Mouse (Mus musculus) frontal cortex, adult (tissue): ENCODE measurements at regions not wholly inside any gene's neighbourhood (a gene's known extent, or its start where the extent isn't known, plus 50 kb on each side); places are given as distances from the start of the nearest gene placed in this dataset.

ENCODE experiments used
- ATAC-seq: cut with Nextera tagmentation; 2 replicates; pipeline ENCODE4 v1.9.2; 2017; ENCODE audit warnings: mild to moderate bottlenecking, moderate library complexity, mixed read lengths; ENCODE audit not compliant: low TSS enrichment

DNA sequence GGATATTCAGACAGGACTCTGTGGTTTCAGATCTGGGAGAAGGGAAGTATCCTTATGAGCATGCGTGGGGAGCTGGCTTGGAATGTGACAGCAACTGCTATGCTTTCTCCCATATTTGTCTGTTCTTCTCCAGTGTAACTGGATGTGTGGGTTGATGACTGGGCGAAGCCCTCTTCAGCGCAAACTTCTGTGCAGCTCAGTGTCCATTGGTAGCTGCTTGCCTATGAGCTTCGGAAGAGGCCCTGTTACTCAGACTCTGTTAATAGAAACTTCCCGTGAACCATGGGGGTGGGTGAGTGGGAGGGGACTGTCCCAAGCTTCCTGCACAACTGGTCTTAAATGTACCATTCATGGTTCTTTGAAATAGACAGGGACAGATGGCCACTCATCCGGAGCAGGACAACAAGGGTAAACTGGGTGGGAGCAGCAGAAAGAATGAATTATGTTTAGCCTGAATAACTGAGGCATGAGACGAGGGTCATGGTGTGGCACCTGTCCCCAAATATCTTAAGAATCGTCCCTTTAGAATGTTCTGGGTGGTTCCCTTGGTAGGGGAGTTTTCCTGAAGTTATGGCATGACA lies 141.1 kb upstream of the Plxnc1 start:
- ATAC-seq = peak; percentile 69

DNA sequence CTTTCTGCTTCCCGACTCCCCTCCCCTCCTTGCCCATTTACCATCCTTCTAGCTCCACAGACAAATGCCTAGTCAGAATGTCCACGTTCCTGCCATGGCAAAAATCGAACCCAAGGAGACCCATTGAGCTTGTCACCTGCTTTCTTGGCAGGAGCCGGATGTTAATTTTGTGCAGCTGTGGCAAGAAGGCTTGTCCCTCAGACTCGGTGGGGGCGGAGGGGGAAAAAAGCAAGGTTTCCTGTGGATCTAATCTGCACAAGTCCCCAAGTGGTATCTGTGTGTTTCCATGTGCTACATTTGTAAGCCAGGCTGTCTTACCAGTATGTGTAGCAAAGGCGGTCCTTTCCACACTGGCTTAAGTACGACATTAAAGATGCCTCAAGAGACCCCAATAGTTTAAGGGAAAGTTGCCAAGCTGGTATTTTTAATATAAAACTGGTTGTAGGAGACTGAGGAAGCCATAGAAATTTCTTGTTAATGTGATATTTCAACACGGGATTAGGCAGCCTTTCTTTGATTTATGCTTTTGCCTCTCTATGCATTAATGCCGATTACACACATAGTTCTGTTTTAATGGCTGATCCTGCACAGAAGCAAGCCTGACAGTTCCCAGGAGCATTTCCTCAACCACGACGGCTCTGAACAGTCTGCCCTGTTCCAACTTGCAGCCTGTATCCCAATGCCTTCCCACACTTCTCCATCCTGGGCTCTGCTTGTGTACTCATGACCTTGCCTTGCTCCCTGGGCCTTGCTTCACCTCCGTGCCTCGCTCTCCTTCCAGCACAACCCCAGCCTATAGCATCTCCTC lies 138.9 kb upstream of the Plxnc1 start:
- no peak for ATAC-seq

DNA sequence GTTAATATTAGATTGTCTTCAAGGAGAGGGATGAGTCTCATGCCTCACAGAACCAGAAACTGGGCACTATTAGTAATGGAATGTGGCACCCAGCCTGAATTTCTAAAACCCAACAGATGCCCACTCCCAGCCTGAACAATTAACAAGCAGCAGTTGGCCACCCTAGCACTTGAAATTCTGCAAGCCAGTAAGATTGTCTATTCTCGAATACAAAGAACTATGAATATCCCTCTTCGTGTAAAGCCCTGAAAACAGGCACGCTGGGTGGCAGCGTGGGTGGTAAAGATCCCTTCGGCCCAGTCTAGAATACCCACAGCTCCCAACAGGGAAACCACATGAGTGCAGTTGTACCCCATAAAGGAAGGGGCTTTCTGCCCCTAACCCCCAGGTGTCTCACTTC lies 138.0 kb upstream of the Plxnc1 start:
- ATAC-seq = peak; percentile 53

DNA sequence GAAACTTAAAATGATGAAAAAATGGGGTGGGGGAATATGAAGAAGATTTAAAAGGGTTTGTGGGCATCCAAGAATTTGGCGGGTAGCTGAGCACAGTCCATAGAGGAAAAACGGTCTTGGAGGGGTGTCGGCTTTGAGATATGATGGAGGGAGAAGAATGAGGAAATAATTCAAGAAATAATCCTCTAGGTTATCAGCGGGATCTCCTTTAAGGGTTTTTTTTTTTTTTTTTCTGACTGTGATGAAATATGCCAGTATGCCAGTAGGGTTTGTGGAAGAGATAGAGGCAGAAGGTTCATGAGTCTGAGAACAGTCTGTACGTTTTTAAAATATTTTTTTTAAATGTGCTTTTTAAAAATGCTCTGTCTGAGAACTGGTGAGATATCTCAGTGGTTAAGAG lies 135.3 kb upstream of the Plxnc1 start:
- no peak for ATAC-seq

DNA sequence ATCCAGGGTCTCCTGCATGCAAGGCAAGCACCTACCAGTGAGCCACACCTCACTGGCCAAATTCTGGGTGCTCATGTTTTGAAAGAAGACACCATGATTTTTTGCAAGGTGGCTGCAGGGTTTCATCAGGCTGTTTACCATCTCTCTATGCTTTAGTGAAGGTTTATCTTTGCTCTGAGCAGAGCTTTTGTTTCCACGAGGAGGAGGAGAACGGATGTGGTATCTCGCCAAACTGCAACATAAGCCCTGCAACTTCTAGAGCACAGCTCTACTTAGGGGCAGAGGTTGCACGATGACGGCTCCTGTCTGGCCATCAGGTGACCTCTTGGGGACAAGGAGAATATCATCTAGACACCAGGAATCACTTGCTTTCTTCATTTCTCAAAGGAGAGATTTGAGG lies 131.8 kb upstream of the Plxnc1 start:
- ATAC-seq = no peak

DNA sequence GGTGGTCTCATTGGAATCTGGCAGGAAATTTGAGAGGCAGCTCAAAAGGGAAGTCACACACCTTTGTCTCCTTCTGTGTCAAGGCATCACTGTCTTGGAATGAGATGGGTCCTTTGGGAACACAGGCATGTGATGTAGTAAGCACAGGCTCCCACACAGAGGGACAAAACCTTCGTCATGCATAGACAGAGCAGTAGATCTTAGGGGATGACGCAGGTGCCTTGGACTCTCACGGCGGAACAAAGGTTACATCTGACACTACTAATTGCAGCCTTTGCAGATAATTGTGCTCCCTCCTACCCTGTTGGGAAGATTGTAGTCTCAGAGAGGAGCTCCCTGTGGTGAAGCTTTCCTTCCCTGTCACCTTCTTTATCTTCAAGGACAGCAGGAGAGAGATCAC lies 131.3 kb upstream of the Plxnc1 start:
- no peak for ATAC-seq

DNA sequence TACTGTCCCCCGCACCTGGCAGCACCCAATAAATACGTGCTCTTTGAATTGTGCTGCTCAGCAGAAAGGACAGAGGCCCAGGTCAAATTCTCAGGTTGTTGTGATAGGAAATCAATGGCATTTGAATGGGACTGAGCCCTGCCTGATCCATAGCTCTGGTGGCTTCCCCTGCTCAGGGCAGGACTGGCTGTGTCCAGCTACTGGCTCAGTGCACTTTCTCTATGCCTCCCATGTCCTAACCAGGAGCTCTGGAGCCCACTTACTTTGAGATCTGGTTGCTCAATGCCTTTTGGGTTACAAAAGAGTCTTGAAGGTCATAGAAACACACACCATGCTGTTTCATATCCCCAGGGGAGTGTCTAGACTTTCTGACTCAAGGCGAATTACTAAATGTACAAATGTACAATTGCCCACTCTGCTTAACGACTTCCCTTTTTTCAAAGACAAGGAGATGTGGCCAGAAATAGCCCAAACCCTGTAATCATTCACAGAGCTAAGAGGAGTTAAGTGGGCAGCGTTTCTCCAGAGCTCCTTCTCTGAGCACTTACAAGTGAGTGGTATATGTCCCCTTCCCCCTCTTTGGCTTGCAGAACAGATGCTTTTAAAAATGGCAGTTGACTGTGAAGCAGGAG lies 130.4 kb upstream of the Plxnc1 start:
- ATAC-seq = peak; percentile 93

DNA sequence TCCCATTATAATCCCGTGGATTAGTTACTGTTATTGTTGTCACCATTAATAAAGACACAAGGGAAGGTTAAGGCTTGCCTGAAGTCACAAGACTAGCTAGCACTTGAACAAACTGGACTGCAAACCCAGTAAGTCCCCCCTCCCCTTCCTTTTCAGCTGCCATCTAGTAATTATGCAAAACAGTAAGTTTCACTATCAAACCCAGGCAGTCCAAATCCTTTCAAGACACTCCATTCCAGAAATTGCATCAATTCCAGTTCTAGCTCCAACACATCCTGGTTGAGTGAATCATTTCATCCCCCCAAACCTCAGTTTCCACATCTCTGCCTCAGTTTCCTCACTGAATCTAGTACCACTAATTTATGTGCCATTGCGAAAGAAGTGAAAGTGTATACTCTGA lies 129.7 kb upstream of the Plxnc1 start:
- ATAC-seq = no peak

DNA sequence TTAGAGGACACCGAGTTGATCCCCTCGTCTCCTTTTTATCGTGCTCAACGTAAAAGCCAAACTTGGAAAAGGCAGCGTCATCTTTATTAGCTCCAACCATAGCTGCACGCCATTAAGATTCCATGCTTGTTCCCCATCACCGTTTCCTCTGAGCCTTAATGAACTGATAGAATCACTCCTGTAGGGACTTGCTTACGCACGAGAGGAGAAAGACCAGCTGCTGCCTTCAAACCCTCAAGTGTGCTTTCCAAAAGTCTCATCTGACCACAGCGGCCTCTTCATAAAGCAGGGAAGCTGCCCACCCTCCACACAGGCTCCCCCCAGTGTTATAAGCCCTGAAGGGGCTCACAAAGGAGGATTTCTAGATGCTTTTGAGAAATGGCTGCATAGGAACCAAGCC lies 123.3 kb upstream of the Plxnc1 start:
- no peak for ATAC-seq

DNA sequence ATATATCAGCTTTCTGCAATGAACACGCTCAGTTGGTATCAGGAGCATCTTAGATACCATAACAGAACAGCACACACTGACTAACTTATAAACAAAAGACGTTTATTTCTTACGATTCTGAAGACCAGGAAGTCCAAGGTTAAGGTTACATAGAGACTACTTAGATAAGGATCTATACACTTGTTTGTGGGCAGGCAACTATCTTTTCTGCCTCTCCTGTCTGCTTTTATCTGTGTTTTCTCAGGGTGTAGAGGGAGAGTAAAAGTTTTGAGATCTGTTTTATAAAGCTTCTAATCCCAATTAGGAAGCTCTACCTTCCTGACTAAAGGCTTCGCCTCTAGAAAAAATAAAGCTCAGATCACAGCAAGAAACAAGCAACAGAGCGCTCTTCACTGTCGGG lies 122.1 kb upstream of the Plxnc1 start:
- ATAC-seq = no peak

DNA sequence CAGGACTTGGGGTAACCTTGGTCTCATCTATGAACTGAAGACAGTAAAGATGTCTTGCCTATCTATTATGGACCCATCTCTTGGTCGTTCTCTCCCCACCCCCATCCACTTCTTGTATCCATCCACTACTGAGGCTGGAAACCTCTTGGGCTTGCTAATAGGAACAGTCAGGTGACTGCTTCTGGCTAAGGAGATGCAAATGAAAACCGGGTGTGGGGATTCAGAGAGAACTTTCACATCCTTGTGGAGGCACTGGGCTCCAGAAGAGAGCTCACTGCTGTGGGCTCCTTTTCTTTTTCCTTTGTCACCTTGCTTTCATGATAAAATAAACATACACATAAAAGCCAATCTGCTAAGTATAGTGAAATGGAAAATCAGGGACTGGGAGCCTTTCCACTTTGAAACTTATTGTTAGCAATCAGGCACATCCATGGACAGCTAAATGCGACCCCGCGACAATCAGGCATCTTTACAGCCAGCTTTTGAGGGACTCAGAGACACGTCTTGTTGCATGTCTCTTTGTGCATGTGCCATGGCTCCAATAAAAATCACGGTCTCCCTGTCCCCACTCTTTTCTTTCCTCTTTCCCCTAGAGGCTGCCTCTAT lies 115.0 kb upstream of the Plxnc1 start:
- no peak for ATAC-seq

DNA sequence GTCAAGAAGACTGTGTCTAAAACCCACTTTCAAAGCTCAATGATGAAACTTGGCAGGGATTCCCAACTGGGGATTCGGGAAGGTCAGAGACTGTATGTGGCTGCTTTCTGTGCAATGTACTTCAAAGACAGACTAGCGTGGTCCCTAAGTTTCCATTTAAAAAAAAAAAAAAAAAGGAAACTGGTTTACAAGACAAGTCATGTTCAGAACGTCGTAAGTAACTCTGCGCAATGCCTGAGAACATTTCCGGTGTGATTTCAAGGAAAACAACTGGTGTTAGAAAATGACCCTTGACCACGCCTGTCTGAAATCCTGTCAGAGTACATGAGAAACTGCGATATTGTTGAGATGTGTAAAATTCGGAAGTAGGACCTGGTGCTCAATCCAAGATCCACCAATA lies 114.4 kb upstream of the Plxnc1 start:
- ATAC-seq = no peak

DNA sequence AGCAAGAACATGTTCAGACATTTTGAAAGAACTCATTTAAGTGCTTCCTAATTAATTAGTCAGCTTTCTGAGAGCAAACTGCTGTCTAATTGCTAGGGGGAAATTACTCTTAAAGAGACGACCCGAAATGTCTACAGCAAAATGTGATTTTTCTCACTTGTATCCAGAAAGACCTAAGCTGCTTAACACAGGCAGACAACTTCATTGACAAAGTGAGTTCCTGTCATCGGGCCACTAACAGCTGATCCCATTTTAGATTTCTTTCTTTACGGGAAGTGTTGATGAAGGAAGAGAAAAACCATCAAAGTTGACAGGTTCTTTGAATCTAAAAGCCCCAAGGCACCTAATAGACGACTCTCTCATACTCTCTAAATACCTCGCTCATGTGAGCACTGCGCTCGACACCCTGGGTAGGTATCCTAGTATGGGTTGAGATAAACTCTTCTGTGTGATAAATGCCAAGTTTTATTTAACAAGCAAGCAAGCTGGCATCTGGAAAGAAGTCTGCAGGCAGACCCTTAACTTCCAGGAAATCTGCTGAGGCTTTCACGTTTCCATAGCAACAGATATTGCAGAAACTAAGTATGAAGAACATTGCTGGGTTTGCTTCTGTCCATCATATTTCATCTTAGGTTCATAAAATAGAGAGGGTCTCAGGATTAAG lies 112.5 kb upstream of the Plxnc1 start:
- ATAC-seq = peak; percentile 27

DNA sequence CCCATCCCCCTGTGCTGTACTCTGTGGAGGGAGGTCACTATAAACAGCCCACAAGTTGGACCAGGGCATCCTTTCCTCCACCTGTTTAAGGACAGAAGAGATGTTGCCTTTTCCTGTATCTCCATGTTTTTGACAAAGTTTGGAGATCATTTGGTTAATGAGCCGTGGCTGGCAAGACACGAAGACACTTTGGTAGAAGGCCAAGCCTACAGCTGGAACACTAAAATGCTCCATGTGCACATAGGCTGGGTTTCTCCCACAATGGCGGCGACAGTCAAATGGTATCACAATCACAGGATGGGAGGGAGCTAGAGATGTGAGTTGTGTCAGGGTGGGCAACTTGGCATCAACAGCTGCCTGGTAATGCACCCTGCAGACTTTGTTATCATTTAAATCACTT lies 111.9 kb upstream of the Plxnc1 start:
- ATAC-seq = no peak

DNA sequence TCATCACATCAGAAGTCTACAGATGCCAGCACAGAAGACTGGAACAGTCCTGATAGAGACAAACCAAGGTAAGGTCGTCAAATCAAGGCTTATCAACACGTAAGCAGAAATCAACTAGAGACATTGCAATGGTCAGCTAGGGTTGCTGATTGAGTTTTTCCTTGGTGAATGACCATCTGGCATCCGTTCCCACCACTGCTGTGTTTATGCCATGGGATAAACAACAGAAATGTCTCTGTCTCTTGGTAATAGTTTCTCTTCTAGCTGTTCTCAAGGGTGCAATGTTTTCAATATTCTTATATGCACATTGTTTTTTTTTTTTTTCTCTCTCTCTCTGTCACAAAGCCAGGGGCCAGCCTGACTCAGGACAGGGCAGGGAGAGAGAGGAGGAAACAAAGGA lies 110.2 kb upstream of the Plxnc1 start:
- ATAC-seq = no peak

DNA sequence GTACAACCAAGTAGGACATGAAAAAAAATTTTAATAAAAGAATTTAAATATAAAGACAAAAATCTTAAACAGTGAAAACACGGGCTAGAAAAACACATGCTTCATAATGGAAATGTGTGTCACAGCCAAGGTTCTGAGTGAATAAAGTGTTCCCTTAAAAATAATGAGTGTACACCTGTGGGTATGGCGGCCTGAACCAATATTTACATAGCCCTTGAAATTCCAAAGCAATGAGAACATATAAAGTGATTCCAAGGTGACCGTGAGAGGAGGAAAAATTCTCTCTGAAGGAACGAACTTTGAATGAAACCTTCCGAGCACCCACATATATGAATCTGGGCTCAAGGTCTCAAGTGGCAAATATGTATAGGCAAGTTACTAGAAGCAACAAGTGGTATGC lies 104.2 kb upstream of the Plxnc1 start:
- ATAC-seq = no peak

DNA sequence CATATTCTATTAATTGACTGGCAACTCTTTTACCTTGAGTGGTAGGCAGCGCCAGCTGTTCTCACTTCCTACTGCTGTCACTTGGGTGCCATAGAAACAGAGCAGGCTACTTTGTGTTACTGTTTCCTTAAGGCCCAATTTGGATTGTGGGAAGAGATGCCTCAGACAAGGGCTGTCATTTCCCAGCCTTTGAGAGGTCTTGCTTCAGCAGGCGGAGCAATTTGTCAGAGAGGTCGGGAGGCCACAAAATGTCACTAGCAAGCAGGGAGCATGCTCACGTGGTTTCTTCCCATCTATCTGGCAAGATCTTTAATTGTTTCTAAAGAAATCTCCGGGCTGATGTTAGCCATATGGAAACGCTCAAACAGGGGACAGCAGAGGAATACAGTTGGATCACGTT lies 99.3 kb upstream of the Plxnc1 start:
- ATAC-seq = peak; percentile 89

DNA sequence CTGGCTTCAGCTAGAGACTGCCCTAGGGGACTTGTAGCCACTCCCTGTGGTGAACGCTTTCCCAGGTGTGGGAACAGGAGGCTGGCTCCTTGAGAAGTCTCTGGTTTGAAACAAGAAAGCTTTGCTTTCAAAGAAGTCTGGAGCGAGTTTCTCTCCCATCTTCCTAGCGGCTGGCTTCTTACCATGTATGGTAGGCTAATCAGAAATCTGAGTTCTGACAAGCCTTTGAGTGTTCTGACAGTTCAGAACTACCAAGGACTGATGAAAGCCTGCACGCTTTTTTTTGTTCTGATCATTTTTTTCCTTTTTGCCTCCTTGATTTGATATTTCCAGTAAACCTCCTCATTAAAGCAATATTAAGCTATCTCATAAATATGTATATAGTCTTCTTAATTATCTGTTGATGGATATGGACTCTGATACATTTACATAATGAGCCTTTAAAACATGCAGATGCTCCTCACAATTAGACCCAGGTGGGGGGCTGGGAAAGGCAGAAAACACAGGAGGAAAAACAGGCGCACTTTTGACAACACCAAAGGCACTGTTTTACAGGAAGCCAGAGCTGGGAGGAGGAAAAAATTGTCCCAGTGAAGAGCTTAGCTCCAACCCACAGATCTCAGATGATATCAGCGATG lies 95.7 kb upstream of the Plxnc1 start:
- no peak for ATAC-seq

DNA sequence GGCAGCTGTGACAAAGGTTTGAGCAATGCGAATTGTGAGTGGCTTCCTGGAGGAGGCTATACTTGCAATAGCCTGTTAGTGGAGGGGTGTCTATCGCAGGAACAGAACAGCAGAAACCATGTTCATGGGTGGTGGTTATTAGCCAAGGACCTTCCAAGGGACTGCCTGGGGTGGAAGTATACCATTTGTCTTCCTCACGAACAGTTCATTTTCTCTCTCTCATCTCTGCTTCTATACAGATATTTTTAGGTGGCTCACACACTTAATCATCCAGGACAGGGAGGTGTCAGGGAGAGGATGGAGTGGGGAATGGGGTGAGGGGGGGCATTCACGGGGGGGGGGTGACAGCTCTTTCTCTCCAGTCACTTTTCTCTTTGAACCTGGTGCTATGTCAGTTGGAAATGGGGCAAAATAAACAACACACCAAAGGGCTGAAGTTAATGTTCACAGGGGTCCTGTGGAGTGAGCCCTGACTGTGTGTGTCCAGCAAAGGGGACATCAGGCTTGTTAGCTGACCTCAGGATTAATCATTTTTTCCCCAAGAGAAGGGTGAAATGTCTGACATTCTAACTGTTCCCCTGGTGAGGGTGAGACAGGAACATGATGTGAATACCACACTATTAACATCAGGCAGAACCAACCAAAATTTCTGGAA lies 91.5 kb upstream of the Plxnc1 start:
- no peak for ATAC-seq

DNA sequence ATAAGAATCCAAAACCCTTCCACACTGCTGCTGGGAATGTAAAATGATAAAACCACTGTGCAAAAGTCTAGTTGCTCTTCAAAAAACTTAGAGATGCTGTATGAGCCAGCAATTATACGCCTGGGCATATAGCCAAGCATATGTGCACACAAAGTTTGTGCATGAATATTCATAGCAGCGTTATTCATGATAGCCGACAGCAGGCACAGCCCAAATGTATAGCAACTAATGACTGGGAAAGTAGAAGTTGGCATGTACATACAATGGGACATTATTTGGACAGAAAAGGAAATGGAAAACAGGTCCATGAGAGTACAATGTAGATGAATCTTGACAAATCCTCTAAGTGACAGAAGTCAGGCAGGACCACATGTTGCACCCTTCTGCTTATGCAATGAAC lies 90.7 kb upstream of the Plxnc1 start:
- peak; percentile 82 for ATAC-seq

DNA sequence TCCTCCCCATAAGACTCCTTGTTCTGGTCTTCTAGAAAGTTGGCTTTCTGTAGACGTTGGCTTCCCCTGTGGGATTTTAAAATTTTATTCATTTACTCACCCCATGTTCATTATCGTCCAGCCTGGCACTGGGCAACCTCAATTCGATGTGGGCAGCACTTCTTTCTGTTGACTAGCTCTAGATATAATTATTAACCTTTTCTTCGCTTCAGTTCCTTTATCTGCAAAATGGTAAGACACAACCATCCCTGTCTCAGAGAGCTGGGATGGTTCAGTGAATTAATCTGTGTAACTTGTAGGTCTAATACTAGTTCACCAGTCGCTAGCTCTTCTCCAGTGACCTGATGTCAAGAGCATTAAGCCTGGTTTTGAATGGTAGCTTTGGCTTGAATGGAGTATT lies 89.9 kb upstream of the Plxnc1 start:
- ATAC-seq = no peak
